Mouse (Mus musculus): ENCODE measurements around the gene Ddost. TPM values are rescaled to one million over a fixed set of nuclear protein-coding genes. Genes with fewer than 3 reads are reported as not detected.

The Ddost gene
- polyA plus RNA-seq, 1 experiment from 2014 or later: 230 TPM

DNA sequence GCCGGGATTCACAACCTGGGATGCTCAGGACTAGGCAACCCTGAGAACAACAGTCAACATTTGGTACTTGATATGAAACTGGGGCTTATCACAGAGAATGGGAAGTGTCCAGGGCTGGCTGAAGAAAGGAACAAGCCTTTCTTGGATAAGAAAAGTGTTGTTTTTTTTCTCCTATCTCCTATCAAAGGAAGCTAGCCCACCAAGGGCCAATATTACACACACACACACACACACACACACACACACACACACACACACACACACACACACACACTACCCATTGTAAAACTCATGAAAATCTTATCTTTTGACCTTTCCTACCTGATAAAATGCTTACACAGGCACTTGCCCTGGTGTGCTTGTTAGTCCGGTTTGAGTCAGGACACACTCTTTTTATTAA, 51.0 kb downstream of the Ddost start:
- Histone ChIP-seq H3K4me3 (no peak overlapping the region), H3K4me1 (replicated peaks) (peaks cover 3% of the 10 kb centered on the region; the same call in 1 of the 2 replicates), H3K9ac (no peak overlapping the region), H3K4me2 (no peak overlapping the region), H3K9me3 (replicated peaks) (no peaks in the 10 kb centered on the region), H3K36me3 (no peaks in the 10 kb centered on the region), H3K27me3 (no peaks in the 10 kb centered on the region), H3K27ac (no peak overlapping the region)
- WGBS: 64% methylated on average over 2 of the region's 2 CpGs
- ATAC-seq (replicated peaks; ENCODE audit: insufficient number of reproducible peaks, insufficient read depth, low FRiP score, low read depth): no peak

DNA sequence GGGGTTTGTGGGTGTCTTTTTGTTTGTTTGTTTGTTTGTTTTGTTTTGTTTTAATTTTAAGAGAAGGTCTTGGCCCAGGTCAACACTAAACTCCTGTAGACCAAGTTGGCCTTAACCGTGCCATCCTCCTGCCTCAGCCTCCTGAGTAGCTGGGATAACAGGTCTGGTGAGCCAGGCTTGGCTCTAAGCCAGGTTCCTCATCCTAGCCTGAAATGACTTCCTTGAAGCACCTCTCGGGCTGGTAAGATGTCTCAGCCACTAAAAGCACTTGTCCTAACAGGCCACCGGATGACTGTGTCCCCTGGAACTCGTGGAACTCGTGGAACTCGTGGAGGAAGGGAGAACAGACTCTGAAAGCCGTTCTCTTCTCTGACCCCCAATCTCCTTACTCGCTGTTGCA, 51.6 kb downstream of the Ddost start:
- Histone ChIP-seq H3K27me3 (no peaks in the 10 kb centered on the region), H3K4me3 (no peak overlapping the region), H3K4me1 (replicated peaks) (peaks cover 3% of the 10 kb centered on the region; the same call in 1 of the 2 replicates), H3K36me3 (no peaks in the 10 kb centered on the region), H3K4me2 (no peak overlapping the region), H3K9me3 (replicated peaks) (no peaks in the 10 kb centered on the region), H3K27ac (no peak overlapping the region), H3K9ac (no peak overlapping the region)
- no peak for ATAC-seq (replicated peaks; ENCODE audit: insufficient number of reproducible peaks, insufficient read depth, low FRiP score, low read depth)
- WGBS: 74% methylated on average over 8 of the region's 8 CpGs

- Histone ChIP-seq H3K4me1 (replicated peaks) (peaks cover 3% of the 10 kb centered on the region; the same call in 1 of the 2 replicates), H3K4me3 (no peak overlapping the region), H3K36me3 (no peaks in the 10 kb centered on the region), H3K4me2 (no peak overlapping the region), H3K9me3 (replicated peaks) (no peaks in the 10 kb centered on the region), H3K9ac (no peak overlapping the region), H3K27ac (no peak overlapping the region), H3K27me3 (no peaks in the 10 kb centered on the region)
- 90% methylated on average over 12 of the region's 12 CpGs for WGBS
- no peak for ATAC-seq (replicated peaks; ENCODE audit: insufficient number of reproducible peaks, insufficient read depth, low FRiP score, low read depth)
Observed at GRCm38 (mm10) chr4:138356551-138356950, 52.0 kb downstream of the Ddost start.

- Histone ChIP-seq H3K36me3 (no peaks in the 10 kb centered on the region), H3K4me2 (no peak overlapping the region)
Observed at GRCm38 (mm10) chr4:138358176-138358575, 53.6 kb downstream of the Ddost start.

DNA sequence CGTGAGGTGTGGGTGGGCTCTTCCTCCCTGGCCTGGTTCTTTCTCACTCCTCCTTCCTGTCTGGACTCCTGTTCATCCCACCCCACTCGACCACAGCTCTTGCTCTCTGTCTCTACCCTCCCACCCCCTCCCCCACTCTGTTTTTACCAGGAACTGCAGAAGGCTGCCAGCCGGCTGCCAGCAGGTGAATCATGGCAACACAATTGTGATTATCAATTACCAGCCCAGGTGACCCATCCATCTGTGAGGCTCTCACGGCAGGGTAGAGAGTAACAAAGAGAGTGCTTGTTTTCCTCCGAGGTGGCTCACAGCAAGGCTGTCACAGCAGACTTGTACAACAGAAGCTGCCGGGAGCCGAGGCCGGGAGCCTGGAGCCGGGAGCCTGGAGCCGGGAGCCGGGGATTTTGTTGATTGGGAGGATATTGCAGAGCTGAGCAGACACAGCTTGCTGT, 56.9 kb downstream of the Ddost start:
- no peak overlapping the region for H3K27ac ChIP-seq
- no peaks in the 10 kb centered on the region for H3K36me3 ChIP-seq
- no peak overlapping the region for H3K4me2 ChIP-seq
- WGBS: 10% methylated on average over 11 of the region's 11 CpGs
- ATAC-seq (replicated peaks; ENCODE audit: insufficient number of reproducible peaks, insufficient read depth, low FRiP score, low read depth): no peak
- no peak overlapping the region for H3K9ac ChIP-seq
- H3K4me3 ChIP-seq: no peak overlapping the region
- H3K4me1 ChIP-seq (replicated peaks): no peaks in the 10 kb centered on the region
- H3K27me3 ChIP-seq: peaks cover 5% of the 10 kb centered on the region; the same call in 1 of the 2 replicates
- H3K9me3 ChIP-seq (replicated peaks): no peaks in the 10 kb centered on the region

More at GRCm38 (mm10) chr4:138358176-138358575, 53.6 kb downstream of the Ddost start:
- H3K9me3 ChIP-seq (replicated peaks): no peaks in the 10 kb centered on the region
- H3K9ac ChIP-seq: no peak overlapping the region
- ATAC-seq (replicated peaks; ENCODE audit: insufficient number of reproducible peaks, insufficient read depth, low FRiP score, low read depth): no peak
- peaks cover 3% of the 10 kb centered on the region; the same call in 1 of the 2 replicates for H3K4me1 ChIP-seq (replicated peaks)
- H3K4me3 ChIP-seq: no peak overlapping the region
- no peak overlapping the region for H3K27ac ChIP-seq
- H3K27me3 ChIP-seq: 0 out of 2 replicates have a peak, but pooled peaks cover 5% of the 10 kb centered on the region
- WGBS: 68% methylated on average over 3 of the region's 3 CpGs

Small RNAs within 50 kb of the gene (microRNA-seq; reads per million reads assigned to microRNA genes)
- gene Gm27646: not detected
- gene Mir7019: 1.7 reads per million

Other genes with a start within 250 kb of the Ddost start
- 96.1 and 97.9 TPM in 2 replicates for gene Hp1bp3, start 88.4 kb upstream of the Ddost start, polyA plus RNA-seq (2015; fragmentation: Nextera tagmentation; extraction: Ambion mirVana)
- 0.31 and 0.36 TPM in 2 replicates for gene Sh2d5, start 54.3 kb upstream of the Ddost start, polyA plus RNA-seq (2015; fragmentation: Nextera tagmentation; extraction: Ambion mirVana)
- gene Kif17, start 54.3 kb upstream of the Ddost start, polyA plus RNA-seq (2015; fragmentation: Nextera tagmentation; extraction: Ambion mirVana): 0.57 and 1.2 TPM in 2 replicates
- 72.4 and 82.5 TPM in 2 replicates for gene Pink1, start 21.6 kb downstream of the Ddost start, polyA plus RNA-seq (2015; fragmentation: Nextera tagmentation; extraction: Ambion mirVana)
- 8.9 and 9.2 TPM in 2 replicates for gene Cda, start 63.3 kb downstream of the Ddost start, polyA plus RNA-seq (2015; fragmentation: Nextera tagmentation; extraction: Ambion mirVana)
- 0.22 TPM in 1 of 2 replicates, not detected in the other for gene Fam43b, start 91.8 kb downstream of the Ddost start, polyA plus RNA-seq (2015; fragmentation: Nextera tagmentation; extraction: Ambion mirVana)
- 22.2 and 22.7 TPM in 2 replicates for gene Mul1, start 129.9 kb downstream of the Ddost start, polyA plus RNA-seq (2015; fragmentation: Nextera tagmentation; extraction: Ambion mirVana)
- gene Camk2n1, start 149.6 kb downstream of the Ddost start, polyA plus RNA-seq (2015; fragmentation: Nextera tagmentation; extraction: Ambion mirVana): 1.3 and 1.5 TPM in 2 replicates

Measured in heart, embryonic 15.5 days (tissue).